Comparison of ENCODE assay signal across 8 mouse cellular contexts in genomic region chr19:47337743-47338142, GRCm38 (mm10).
DNase-seq lines count a peak whose midpoint lies in the region; ATAC-seq and TF ChIP-seq lines count a peak whose summit lies in the region.

No protein-coding gene starts in this region.

- WGBS in embryonic facial prominence, embryonic 14.5 days, result 24% methylated on average over 12 of the region's 12 CpGs
- WGBS in kidney, embryonic 14.5 days, result 32% methylated on average over 12 of the region's 12 CpGs
- 21% methylated on average over 12 of the region's 12 CpGs for WGBS in limb, embryonic 14.5 days

- peak overlapping the region; percentile 40; the same call in 1 of the 2 replicates for H3K9ac ChIP-seq in embryonic facial prominence, embryonic 14.5 days (ENCODE audit: low read depth, low read length)
- H3K9ac ChIP-seq in kidney, embryonic 14.5 days (ENCODE audit: low read depth, low read length), result peak overlapping the region; percentile 12; the same call in 1 of the 2 replicates
- H3K9ac ChIP-seq in limb, embryonic 14.5 days (ENCODE audit: low read depth, low read length, severe bottlenecking), result no peak overlapping the region

- no peaks in the 10 kb centered on the region for H3K36me3 ChIP-seq in embryonic facial prominence, embryonic 14.5 days (ENCODE audit: control insufficient read depth, insufficient read depth, low read length)
- no peaks in the 10 kb centered on the region for H3K36me3 ChIP-seq in kidney, embryonic 14.5 days (ENCODE audit: control insufficient read depth, insufficient read depth, low read length)
- no peaks in the 10 kb centered on the region for H3K36me3 ChIP-seq in limb, embryonic 14.5 days (ENCODE audit: control insufficient read depth, insufficient read depth, low read length)

- H3K9me3 ChIP-seq in embryonic facial prominence, embryonic 14.5 days (ENCODE audit: control insufficient read depth, low read length), result no peaks in the 10 kb centered on the region
- H3K9me3 ChIP-seq in kidney, embryonic 14.5 days (ENCODE audit: control insufficient read depth, low read length), result no peaks in the 10 kb centered on the region
- H3K9me3 ChIP-seq in limb, embryonic 14.5 days (ENCODE audit: control insufficient read depth, low read length), result no peaks in the 10 kb centered on the region

- peak; percentile 94 for DNase-seq in 3T3-L1 (ENCODE audit: low read depth, low spot score)
- peak; percentile 83 to 88 for DNase-seq in adrenal gland, postnatal 4 days (ENCODE audit: low spot score in 2 of 2)
- peak; percentile 93 for DNase-seq in embryonic facial prominence, embryonic 14.5 days (ENCODE audit: low spot score)
- peak; percentile 80 to 87 for DNase-seq in heart, adult 9 months (ENCODE audit: low spot score in 2 of 2)
- peak; percentile 89 for DNase-seq in limb, embryonic 14.5 days (ENCODE audit: low spot score)
- peak; percentile 30 to 65 for DNase-seq in monocyte, adult 2 months (ENCODE audit: low read depth in 1 of 2, low spot score in 2 of 2)
- peak; percentile 59 to 75 for DNase-seq in spleen, postnatal 14 days (ENCODE audit: low spot score in 2 of 2)

- H3K27me3 ChIP-seq in embryonic facial prominence, embryonic 14.5 days (replicated peaks; ENCODE audit: control insufficient read depth, insufficient read depth, low read length), result 0 out of 2 replicates have a peak, but pooled peaks cover under 1% of the 10 kb centered on the region
- H3K27me3 ChIP-seq in kidney, embryonic 14.5 days (ENCODE audit: control insufficient read depth, insufficient read depth, low read length), result no peaks in the 10 kb centered on the region; the same call in 1 of the 2 replicates
- no peaks in the 10 kb centered on the region for H3K27me3 ChIP-seq in limb, embryonic 14.5 days (ENCODE audit: control insufficient read depth, insufficient read depth, low read length)

- ATAC-seq in embryonic facial prominence, embryonic 14.5 days (ENCODE audit: low read depth), result peak; percentile 79
- ATAC-seq in kidney, embryonic 14.5 days (ENCODE audit: low FRiP score, low TSS enrichment), result peak; percentile 68
- ATAC-seq in limb, embryonic 14.5 days (ENCODE audit: low FRiP score, low read depth), result 0 out of 2 replicates have a peak, but pooled peaks have one; percentile 44

- no peak for TF ChIP-seq POLR2A in limb, embryonic 14.5 days (IDR thresholded peaks at IDR 0.05; ENCODE audit: borderline replicate concordance, extremely low read depth, insufficient read depth, insufficient read length)

- H3K4me1 ChIP-seq in embryonic facial prominence, embryonic 14.5 days (ENCODE audit: control insufficient read depth, insufficient read depth, low read length), result peaks cover 35% of the 10 kb centered on the region
- peaks cover 31% of the 10 kb centered on the region for H3K4me1 ChIP-seq in kidney, embryonic 14.5 days (ENCODE audit: control insufficient read depth, insufficient read depth, low read length)
- H3K4me1 ChIP-seq in limb, embryonic 14.5 days (ENCODE audit: control insufficient read depth, insufficient read depth, low read length), result peaks cover 39% of the 10 kb centered on the region

- no peak overlapping the region for H3K27ac ChIP-seq in embryonic facial prominence, embryonic 14.5 days (replicated peaks; ENCODE audit: low read depth, low read length)
- no peak overlapping the region for H3K27ac ChIP-seq in kidney, embryonic 14.5 days (ENCODE audit: low read depth, low read length)
- H3K27ac ChIP-seq in limb, embryonic 14.5 days (replicated peaks; ENCODE audit: low read depth, low read length), result no peak overlapping the region

- H3K4me3 ChIP-seq in embryonic facial prominence, embryonic 14.5 days (ENCODE audit: low read depth, low read length), result 0 out of 2 replicates have a peak overlapping the region, but pooled peaks have one; percentile 3
- no peak overlapping the region; the same call in 1 of the 2 replicates for H3K4me3 ChIP-seq in kidney, embryonic 14.5 days (ENCODE audit: low read length)
- H3K4me3 ChIP-seq in limb, embryonic 14.5 days (replicated peaks; ENCODE audit: low read length), result no peak overlapping the region

- peak overlapping the region; percentile 71 for H3K4me2 ChIP-seq in embryonic facial prominence, embryonic 14.5 days (ENCODE audit: low read depth, low read length)
- peak overlapping the region; percentile 26; the same call in 1 of the 2 replicates for H3K4me2 ChIP-seq in kidney, embryonic 14.5 days (replicated peaks; ENCODE audit: low read depth, low read length)
- peak overlapping the region; percentile 33 for H3K4me2 ChIP-seq in limb, embryonic 14.5 days (replicated peaks; ENCODE audit: low read depth, low read length, severe bottlenecking)
